Mouse (Mus musculus) C2C12 (cell line): ENCODE results near the gene Sos2.

Experiments
- CTCF ChIP-seq: IDR thresholded peaks from one replicate; pipeline ENCODE4 v1.5.1; 2011; ENCODE audit not compliant: control insufficient read depth, insufficient read depth, insufficient read length
- FOSL1 ChIP-seq: IDR thresholded peaks from one replicate; pipeline ENCODE4 v1.8.0; 2011; ENCODE audit warnings: mild to moderate bottlenecking, low read length; ENCODE audit not compliant: poor library complexity, insufficient read depth, severe bottlenecking
- MAX ChIP-seq: IDR thresholded peaks from one replicate; pipeline ENCODE4 v1.6.1; 2011; ENCODE audit warnings: mild to moderate bottlenecking, control low read depth
- MYOD1 ChIP-seq: IDR thresholded peaks from one replicate; pipeline ENCODE4 v1.6.1; 2011; ENCODE audit warnings: low read depth; ENCODE audit not compliant: control insufficient read depth, insufficient read length
- MYOG ChIP-seq: IDR thresholded peaks from one replicate; pipeline ENCODE4 v1.6.1; 2011; ENCODE audit not compliant: control insufficient read depth, insufficient read length; ENCODE audit errors: extremely low read depth
- USF1 ChIP-seq: IDR thresholded peaks from one replicate; pipeline ENCODE4 v1.6.1; 2011; ENCODE audit warnings: low read depth, mild to moderate bottlenecking, control low read depth, moderate library complexity

- TF ChIP-seq CTCF = no peak
- no peak for TF ChIP-seq MAX
- TF ChIP-seq MYOG = no peak
- no peak for TF ChIP-seq FOSL1
- TF ChIP-seq USF1 = no peak
- no peak for TF ChIP-seq MYOD1
These were observed 125.3 kb downstream of the Sos2 start for GRCm38 (mm10) chr12:69556221-69556861.
